In genomic region chr6:59016336-59016832, GRCm38 (mm10) we compare ENCODE assay signal across 12 mouse cellular contexts. TPM values are rescaled to one million over a fixed set of nuclear protein-coding genes. Genes with fewer than 3 reads are reported as not detected.
DNase-seq lines count a peak whose midpoint lies in the region; ATAC-seq lines count a peak whose summit lies in the region.
"Had no signal": no experiment of that assay in that cellular context is flagged by ENCODE, and none has a peak within 500 bp of the region (broad histone marks: within the 10 kb centered on the region; RNA-seq: fewer than 3 reads in every experiment).

No protein-coding gene starts in this region.

- no peaks in the 10 kb centered on the region for H3K27me3 ChIP-seq in liver, embryonic 13.5 days
- H3K27me3 ChIP-seq in embryonic facial prominence, embryonic 15.5 days = no peaks in the 10 kb centered on the region
- H3K27me3 ChIP-seq in hindbrain, embryonic 15.5 days = no peaks in the 10 kb centered on the region
- H3K27me3 ChIP-seq: CH12.LX; limb, embryonic 15.5 days had no signal

- no peaks in the 10 kb centered on the region for H3K9me3 ChIP-seq in liver, embryonic 13.5 days (replicated peaks)
- H3K9me3 ChIP-seq in embryonic facial prominence, embryonic 15.5 days (replicated peaks) = no peaks in the 10 kb centered on the region
- H3K9me3 ChIP-seq in hindbrain, embryonic 15.5 days = no peaks in the 10 kb centered on the region
- H3K9me3 ChIP-seq: limb, embryonic 15.5 days had no signal

- H3K4me2 ChIP-seq in liver, embryonic 13.5 days = no peak overlapping the region
- no peak overlapping the region for H3K4me2 ChIP-seq in embryonic facial prominence, embryonic 15.5 days (replicated peaks)
- H3K4me2 ChIP-seq in hindbrain, embryonic 15.5 days = no peak overlapping the region
- H3K4me2 ChIP-seq: limb, embryonic 15.5 days had no signal

- no peak overlapping the region for H3K27ac ChIP-seq in liver, embryonic 13.5 days
- H3K27ac ChIP-seq in embryonic facial prominence, embryonic 15.5 days (replicated peaks) = no peak overlapping the region
- H3K27ac ChIP-seq in hindbrain, embryonic 15.5 days (replicated peaks) = no peak overlapping the region
- H3K27ac ChIP-seq: limb, embryonic 15.5 days had no signal

- H3K9ac ChIP-seq in liver, embryonic 13.5 days = no peak overlapping the region
- H3K9ac ChIP-seq in embryonic facial prominence, embryonic 15.5 days = no peak overlapping the region
- no peak overlapping the region for H3K9ac ChIP-seq in hindbrain, embryonic 15.5 days
- H3K9ac ChIP-seq: limb, embryonic 15.5 days had no signal

- DNase-seq in liver, embryonic 13.5 days = no peak
- DNase-seq in liver = no peak
- DNase-seq in cerebellum, postnatal 4 days (ENCODE audit: low spot score in 2 of 2) = no peak
- DNase-seq in retina, embryonic 14.5 days (ENCODE audit: low spot score) = no peak
- DNase-seq: cerebellum, adult 9-11 months; right cerebral cortex, adult 18-20 months had no signal

- H3K36me3 ChIP-seq in liver, embryonic 13.5 days = no peaks in the 10 kb centered on the region
- H3K36me3 ChIP-seq in embryonic facial prominence, embryonic 15.5 days = no peaks in the 10 kb centered on the region
- no peaks in the 10 kb centered on the region for H3K36me3 ChIP-seq in hindbrain, embryonic 15.5 days
- H3K36me3 ChIP-seq: limb, embryonic 15.5 days had no signal

- ATAC-seq in liver, embryonic 13.5 days (ENCODE audit: low read depth) = 0 out of 2 replicates have a peak, but pooled peaks have one; percentile 15
- peak; percentile 63 for ATAC-seq in embryonic facial prominence, embryonic 15.5 days (ENCODE audit: insufficient number of reproducible peaks, low FRiP score, low TSS enrichment, low read depth)
- peak; percentile 77; the same call in 1 of the 2 replicates for ATAC-seq in hindbrain, embryonic 15.5 days (ENCODE audit: low FRiP score, low read depth)
- peak; percentile 47; the same call in 1 of the 2 replicates for ATAC-seq in monocyte, adult 5-6 weeks (replicated peaks; ENCODE audit: insufficient number of reproducible peaks, low FRiP score, low TSS enrichment, poor library complexity, severe bottlenecking)

- H3K4me3 ChIP-seq in liver, embryonic 13.5 days (replicated peaks) = no peak overlapping the region
- H3K4me3 ChIP-seq in embryonic facial prominence, embryonic 15.5 days (replicated peaks) = no peak overlapping the region
- no peak overlapping the region for H3K4me3 ChIP-seq in hindbrain, embryonic 15.5 days
- H3K4me3 ChIP-seq: limb, embryonic 15.5 days; myocyte had no signal

- 43% methylated on average over 1 of the region's 1 CpGs for WGBS in liver, embryonic 13.5 days (ENCODE audit: insufficient replicate concordance)
- WGBS in embryonic facial prominence, embryonic 15.5 days = 56% methylated on average over 1 of the region's 1 CpGs
- 70% methylated on average over 1 of the region's 1 CpGs for WGBS in hindbrain, embryonic 15.5 days

- no peaks in the 10 kb centered on the region for H3K4me1 ChIP-seq in liver, embryonic 13.5 days (replicated peaks)
- no peaks in the 10 kb centered on the region for H3K4me1 ChIP-seq in embryonic facial prominence, embryonic 15.5 days
- no peaks in the 10 kb centered on the region for H3K4me1 ChIP-seq in hindbrain, embryonic 15.5 days (replicated peaks)
- H3K4me1 ChIP-seq: limb, embryonic 15.5 days had no signal

RNA-seq across cellular contexts. Expression of gene Fam13a, which starts 8.0 kb away (rescaled TPM):
- 0.67 and 0.75 TPM in 2 replicates for polyA plus RNA-seq in liver, embryonic 13.5 days (2015; fragmentation: Nextera tagmentation; extraction: Ambion mirVana)
- polyA plus RNA-seq in embryonic facial prominence, embryonic 15.5 days (2015; fragmentation: Nextera tagmentation; extraction: Ambion mirVana) = 9.4 and 10.3 TPM in 2 replicates
- polyA plus RNA-seq in hindbrain, embryonic 15.5 days (2015; fragmentation: Nextera tagmentation; extraction: Ambion mirVana) = 11.6 and 13.2 TPM in 2 replicates
- not detected in 3 replicates for total RNA-seq in monocyte, adult 5-6 weeks (2017)

Comparison
In these comparisons a context has a peak if more than half of its experiments do, and no peak if none do; other contexts are left out.
1. ATAC-seq: peak in every context shown above with its lines; median percentile 77 in hindbrain, embryonic 15.5 days; 63 in embryonic facial prominence, embryonic 15.5 days; 47 in monocyte, adult 5-6 weeks; 15 in liver, embryonic 13.5 days.